Mouse (Mus musculus) testis, adult 2 months (tissue): ENCODE measurements around the gene Cacna1d. TPM values are rescaled to one million over a fixed set of nuclear protein-coding genes. Genes with fewer than 3 reads are reported as not detected.

Experiments
- H3K27ac ChIP-seq: fragments of 200-500 bp; 2 replicates; pipeline ENCODE4 v1.5.1; 2012; ENCODE audit warnings: low read depth, low read length; ENCODE audit not compliant: control insufficient read depth, insufficient read depth
- H3K27me3 ChIP-seq: fragments of 200-500 bp; 2 replicates; pipeline ENCODE4 v1.6.1; 2012; ENCODE audit warnings: mild to moderate bottlenecking, low read length, moderate library complexity; ENCODE audit not compliant: control insufficient read depth, insufficient read depth
- H3K36me3 ChIP-seq: fragments of 200-500 bp; 2 replicates; pipeline ENCODE4 v1.6.1; 2012; ENCODE audit warnings: mild to moderate bottlenecking, low read length; ENCODE audit not compliant: control insufficient read depth, insufficient read depth
- H3K4me1 ChIP-seq: fragments of 200-500 bp; 2 replicates; pipeline ENCODE4 v1.6.1; 2012; ENCODE audit warnings: low read length; ENCODE audit not compliant: control insufficient read depth, insufficient read depth
- H3K4me3 ChIP-seq: fragments of 200-500 bp; 2 replicates; pipeline ENCODE4 v1.5.1; 2012; ENCODE audit warnings: low read depth, mild to moderate bottlenecking, low read length, moderate library complexity, mixed read lengths; ENCODE audit not compliant: control insufficient read depth
- CTCF ChIP-seq: fragments of 200-500 bp; IDR thresholded peaks from 2 replicates; pipeline ENCODE4 v1.5.1; 2012; ENCODE audit warnings: low read depth, mild to moderate bottlenecking, inconsistent platforms, low read length, moderate library complexity; ENCODE audit not compliant: control insufficient read depth, insufficient read depth, insufficient replicate concordance
- POLR2A ChIP-seq: fragments of 200-500 bp; IDR thresholded peaks from 2 replicates; pipeline ENCODE4 v1.6.1; 2012; ENCODE audit warnings: low read depth, mild to moderate bottlenecking, inconsistent platforms, low read length, moderate library complexity; ENCODE audit not compliant: control insufficient read depth
- polyA plus RNA-seq: library from polyadenylated mRNA; depleted of rRNA; stranded (reverse); fragments of >200 nt; gene quantifications from 2 replicates; pipeline ENCODE4 v1.2.3, GENCODE M21; 2012

Cacna1d gene
- polyA plus RNA-seq, 1 experiment, result 8.9 TPM

DNA sequence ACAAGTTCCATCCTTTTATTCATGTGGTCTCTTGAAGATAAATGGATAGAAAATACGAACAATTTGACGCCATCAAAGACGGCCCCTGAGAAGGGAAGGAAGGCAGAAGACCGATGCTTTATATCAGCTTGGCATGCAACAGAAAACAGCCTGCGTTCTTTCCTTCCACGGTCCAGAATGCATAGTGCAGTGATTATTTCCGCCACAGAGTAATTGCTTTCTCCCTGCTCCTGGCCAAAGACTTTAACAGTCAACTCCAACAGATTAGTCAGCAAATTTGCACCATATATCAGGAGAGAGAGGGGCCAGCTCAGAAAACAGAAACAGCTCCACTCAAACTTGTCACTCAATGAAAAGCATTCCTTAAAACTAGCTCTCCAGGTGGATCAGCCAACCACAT is 71.8 kb downstream of the Cacna1d start:
- H3K4me1 ChIP-seq, result no peaks in the 10 kb centered on the region
- H3K4me3 ChIP-seq, result no peak overlapping the region
- H3K27ac ChIP-seq, result no peak overlapping the region

DNA sequence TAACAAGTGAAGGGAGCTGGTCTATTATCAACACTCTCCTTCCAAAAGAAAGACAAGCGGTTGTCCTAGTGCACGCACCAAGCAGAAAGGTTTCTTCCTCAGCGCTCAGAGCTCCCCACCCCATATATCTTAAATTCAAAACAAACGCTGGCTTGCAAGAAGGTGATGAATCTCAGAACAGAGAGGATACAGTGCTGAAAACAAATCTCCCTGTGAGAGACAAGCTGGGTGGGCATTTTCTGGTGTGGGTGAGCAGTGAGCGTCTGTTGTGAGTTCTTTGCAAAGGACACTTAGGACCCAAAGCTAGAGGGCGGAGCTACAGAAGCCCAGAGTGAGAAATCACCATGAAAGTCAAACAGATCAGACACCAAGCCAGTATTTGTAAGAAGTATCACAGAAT is 72.2 kb downstream of the Cacna1d start:
- Histone ChIP-seq H3K27ac (no peak overlapping the region), H3K4me1 (no peaks in the 10 kb centered on the region), H3K36me3 (no peaks in the 10 kb centered on the region), H3K4me3 (no peak overlapping the region), H3K27me3 (no peaks in the 10 kb centered on the region)
- TF ChIP-seq POLR2A, result no peak
- TF ChIP-seq CTCF, result no peak

More for the DNA sequence above, 71.8 kb downstream of the Cacna1d start:
- no peaks in the 10 kb centered on the region for H3K27me3 ChIP-seq
- no peak for TF ChIP-seq POLR2A
- no peak for TF ChIP-seq CTCF
- no peaks in the 10 kb centered on the region for H3K36me3 ChIP-seq

DNA sequence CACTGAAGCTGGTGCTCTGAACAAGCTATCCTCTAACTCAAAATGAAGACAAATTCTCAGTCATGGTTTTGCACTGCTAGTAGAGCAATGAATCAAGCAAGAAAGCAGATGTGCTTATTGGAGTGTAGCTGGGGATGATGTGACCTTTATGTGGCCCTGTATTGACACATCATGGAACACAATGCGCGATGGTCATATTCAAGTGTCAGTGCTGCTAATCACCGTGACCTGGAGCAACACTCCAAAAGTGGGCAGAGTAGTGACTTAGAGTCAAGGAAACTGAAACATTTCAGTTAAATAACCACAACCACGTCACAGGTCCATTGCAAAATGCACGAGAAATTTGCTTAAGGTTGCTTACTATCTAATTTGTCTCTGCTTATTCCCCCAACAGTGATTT is 75.4 kb downstream of the Cacna1d start:
- no peaks in the 10 kb centered on the region for H3K36me3 ChIP-seq

DNA sequence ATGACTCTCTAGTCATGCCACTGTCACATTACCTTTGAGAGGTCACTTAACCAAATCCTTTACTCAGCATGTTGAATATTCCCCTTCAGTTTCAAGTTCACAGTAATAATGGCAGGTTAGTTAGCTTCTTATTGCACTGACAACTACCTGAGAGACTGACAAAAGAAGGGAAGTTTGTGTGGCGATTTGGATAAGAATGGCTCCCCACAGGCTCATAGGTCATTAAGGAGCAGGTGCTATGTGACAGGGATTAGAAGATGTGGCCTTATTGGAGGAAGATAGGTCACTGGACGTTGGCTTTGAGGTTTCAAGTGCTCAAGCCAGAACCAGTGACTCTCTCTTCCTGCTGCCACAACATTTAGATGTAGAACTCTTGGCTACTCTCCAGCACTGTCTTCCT is 77.1 kb downstream of the Cacna1d start:
- TF ChIP-seq CTCF (no peak), POLR2A (no peak)
- no peaks in the 10 kb centered on the region for H3K36me3 ChIP-seq
- H3K4me3 ChIP-seq, result no peak overlapping the region
- no peaks in the 10 kb centered on the region for H3K4me1 ChIP-seq
- no peak overlapping the region for H3K27ac ChIP-seq
- H3K27me3 ChIP-seq, result no peaks in the 10 kb centered on the region

More for the DNA sequence above, 75.4 kb downstream of the Cacna1d start:
- Histone ChIP-seq H3K27ac (no peak overlapping the region), H3K4me3 (no peak overlapping the region), H3K27me3 (no peaks in the 10 kb centered on the region), H3K4me1 (no peaks in the 10 kb centered on the region)
- TF ChIP-seq POLR2A, result no peak
- no peak for TF ChIP-seq CTCF

DNA sequence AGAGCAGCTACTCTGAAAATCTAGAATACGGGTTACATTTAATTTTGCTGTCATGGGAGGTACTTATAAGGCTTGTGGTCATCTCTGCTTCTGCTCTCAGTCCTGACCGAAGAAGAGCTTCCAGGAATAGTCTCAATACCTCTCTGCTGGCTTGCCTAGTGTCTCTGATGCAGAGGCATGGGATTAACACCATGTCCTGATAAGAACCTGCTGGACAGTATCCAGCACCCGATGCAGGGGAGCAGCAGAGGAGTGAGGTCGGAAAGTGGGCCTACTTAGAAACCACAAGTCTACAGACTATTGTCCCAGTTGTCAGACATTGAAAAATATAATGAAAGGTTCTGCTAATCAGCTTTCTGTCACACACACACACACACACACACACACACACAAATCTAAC is 81.9 kb downstream of the Cacna1d start:
- H3K4me1 ChIP-seq, result no peaks in the 10 kb centered on the region; the same call in 1 of the 2 replicates
- TF ChIP-seq POLR2A (no peak), CTCF (no peak)
- H3K4me3 ChIP-seq, result no peak overlapping the region
- no peaks in the 10 kb centered on the region for H3K27me3 ChIP-seq
- no peaks in the 10 kb centered on the region for H3K36me3 ChIP-seq
- no peak overlapping the region for H3K27ac ChIP-seq

DNA sequence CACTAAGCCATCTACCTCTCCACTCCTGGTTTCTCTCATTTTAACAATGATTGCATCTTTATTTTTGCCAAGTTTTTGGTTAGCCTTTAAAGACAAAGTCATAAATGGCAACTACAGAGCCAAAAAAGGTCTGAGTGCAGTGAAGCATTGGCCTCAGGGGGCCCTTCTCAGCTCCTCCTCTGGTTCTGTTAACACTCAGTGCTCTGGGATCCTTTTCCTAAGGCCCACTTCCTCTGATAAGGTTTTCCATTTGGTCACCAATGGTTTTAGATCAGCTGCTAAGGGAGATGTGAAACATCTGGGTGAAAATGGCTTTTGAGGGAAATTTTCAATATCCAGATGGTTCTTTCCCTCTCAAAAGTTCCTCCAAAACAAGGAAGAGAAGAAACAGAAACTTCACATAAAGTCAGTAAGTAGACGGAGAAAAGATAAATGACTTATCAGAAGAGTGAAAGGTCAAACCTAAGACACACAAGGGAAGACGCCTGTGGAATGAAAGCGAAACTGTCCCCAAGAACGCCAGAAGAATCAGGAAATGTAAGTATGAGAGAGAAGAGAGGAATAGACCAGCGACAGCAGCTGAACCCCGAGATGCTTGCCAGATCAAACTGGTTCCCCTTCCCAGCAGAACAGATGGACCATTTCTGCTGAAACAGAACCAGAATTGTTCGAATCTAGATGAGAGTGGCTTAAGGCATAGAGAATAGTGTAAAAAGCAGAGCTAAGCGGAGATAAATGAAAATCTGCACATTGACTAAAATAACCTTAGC is 85.6 kb downstream of the Cacna1d start:
- Histone ChIP-seq H3K36me3 (no peaks in the 10 kb centered on the region), H3K27me3 (no peaks in the 10 kb centered on the region), H3K27ac (no peak overlapping the region), H3K4me3 (no peak overlapping the region), H3K4me1 (no peaks in the 10 kb centered on the region; the same call in 1 of the 2 replicates)
- TF ChIP-seq CTCF (no peak), POLR2A (no peak)

DNA sequence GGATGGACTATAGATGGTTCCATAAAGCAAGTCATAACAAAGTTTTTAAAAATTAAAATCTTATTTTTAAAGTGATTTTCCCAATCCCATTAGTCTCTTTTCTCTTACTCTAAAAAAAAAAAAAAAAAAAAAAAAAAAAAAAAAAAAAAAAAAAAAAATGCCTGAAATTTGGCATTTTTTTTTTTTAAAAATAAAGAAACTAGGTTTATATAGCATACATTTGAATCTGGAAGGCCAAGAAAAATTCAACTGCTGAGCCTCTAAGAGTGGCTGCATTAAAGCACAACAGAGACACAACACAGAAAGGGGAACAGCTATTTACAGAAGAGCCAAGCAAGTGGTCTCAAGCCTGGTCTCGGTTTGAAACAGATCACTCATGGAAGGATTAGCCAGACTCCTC is 112.9 kb downstream of the Cacna1d start:
- H3K36me3 ChIP-seq, result no peaks in the 10 kb centered on the region
- no peak overlapping the region for H3K27ac ChIP-seq
- TF ChIP-seq POLR2A, result no peak
- no peak for TF ChIP-seq CTCF
- H3K27me3 ChIP-seq, result no peaks in the 10 kb centered on the region
- H3K4me1 ChIP-seq, result no peaks in the 10 kb centered on the region
- no peak overlapping the region for H3K4me3 ChIP-seq
